Mouse (Mus musculus) testis, postnatal 10 days (tissue): ENCODE measurements around the gene Ksr2.
"Not testable (repeated sequence)": the region's sequence is repeated elsewhere in the genome, so short reads cannot be mapped to it uniquely, and the experiment has no call there.

Experiments used
- DNase-seq: peaks from one replicate; pipeline ENCODE4 v3.0.0; 2021; ENCODE audit warnings: low spot score

The Ksr2 gene

GRCm38 (mm10) chr5:117408216-117408615 lies 5.6 kb upstream of the Ksr2 start:
- no peak for DNase-seq

DNA sequence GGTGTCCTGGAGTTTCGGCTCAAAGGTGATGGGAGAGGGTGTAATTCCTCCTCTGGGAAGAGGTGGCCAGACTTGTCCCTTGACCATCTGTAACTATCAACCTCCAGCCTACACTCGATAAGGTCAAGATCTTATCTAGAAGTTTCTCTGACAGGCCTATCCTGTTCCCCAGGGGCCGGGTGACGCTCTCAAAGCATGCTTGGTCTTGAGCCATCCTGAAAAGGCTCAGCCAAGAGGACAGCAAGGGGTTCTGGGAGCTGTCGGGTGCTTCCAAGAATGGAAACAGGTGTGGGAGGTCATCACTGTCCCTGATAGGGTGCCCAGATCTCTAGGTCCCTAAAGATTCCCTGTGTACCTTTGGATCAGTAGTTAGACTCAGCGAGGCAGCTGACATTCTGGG lies 4.4 kb upstream of the Ksr2 start:
- DNase-seq = no peak

GRCm38 (mm10) chr5:117414611-117415010 lies 811 bp downstream of the Ksr2 start:
- no peak for DNase-seq

DNA sequence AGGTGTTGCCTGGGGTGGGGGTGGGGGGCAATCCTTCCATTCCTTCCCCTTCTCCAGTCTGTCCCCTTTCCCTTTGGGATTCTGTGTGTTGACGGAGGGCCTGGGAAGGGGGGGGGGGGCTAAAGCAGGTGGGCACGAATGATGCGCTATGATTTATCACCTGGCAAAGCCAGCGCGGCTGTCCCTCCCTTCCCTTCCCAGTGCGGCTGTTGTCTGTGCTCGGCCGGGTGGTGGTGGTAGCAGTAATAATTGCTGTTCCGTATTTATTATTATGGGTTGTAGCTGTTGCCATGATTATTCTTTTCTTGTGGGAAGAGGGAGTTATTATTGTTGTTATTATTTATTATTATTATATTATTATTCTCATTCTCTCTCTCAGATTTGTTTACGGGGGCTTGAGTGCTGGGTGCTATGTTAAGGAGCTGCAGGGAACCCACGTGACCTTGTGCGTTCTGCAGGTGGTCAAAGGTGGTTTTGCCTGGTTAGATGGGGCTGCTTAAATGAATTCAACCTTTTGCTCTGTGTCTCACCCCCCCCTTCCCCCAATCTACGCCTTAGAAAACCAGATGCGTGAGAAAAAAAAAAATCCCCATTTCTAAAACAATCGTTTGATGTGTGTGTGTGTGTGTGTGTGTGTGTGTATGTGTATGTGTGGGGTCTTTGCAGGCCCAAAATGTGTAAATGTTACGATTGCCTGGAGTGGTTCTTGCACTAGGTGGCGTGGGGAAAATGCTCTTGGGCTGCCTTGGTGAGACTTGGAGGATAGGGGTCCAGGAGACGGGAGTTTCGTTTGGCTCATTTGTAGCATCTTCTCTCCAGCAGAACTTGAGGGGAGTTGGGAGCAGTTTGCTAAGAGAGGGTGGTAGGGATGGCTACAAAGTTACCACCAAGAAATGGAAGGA lies 1.5 kb downstream of the Ksr2 start:
- no peak for DNase-seq

- no peak for DNase-seq
Measured at GRCm38 (mm10) chr5:117417442-117417841, 3.6 kb downstream of the Ksr2 start.

DNA sequence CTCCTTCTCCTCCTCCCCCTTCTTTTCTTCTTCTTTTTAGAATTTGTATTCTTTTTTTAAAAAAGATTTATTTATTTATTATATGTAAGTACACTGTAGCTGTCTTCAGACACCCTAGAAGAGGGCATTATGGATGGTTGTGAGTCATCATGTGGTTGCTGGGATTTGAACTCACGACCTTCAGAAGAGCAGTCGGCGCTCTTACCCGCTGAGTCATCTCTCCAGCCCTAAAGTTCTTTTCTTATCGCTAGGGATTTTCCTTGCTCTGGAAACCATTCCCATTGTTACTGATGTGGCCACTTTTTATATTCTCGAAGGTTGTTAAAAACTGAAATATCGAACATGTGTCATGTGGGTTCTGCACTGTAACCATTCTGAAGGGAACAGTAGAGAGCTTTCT lies 19.7 kb downstream of the Ksr2 start:
- not testable (repeated sequence) for DNase-seq

DNA sequence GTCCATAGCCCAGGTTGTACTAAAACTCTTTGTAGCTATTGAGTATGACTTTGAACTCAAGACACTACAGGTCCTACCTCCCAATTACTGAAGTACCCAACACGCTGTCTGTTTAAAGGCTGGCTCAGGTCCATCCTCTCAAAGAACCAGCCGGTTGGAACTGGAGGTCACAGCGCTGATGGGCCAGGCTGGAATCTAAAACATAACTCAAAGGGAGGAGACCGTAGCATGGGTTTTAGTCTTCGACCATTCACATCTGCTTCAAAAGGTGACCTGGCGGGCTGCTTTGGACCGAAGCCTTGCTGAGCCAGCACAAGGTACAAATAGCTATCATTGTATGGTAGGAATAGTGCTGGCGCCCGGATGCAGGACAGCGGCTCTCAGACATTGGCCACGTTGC lies 26.5 kb downstream of the Ksr2 start:
- DNase-seq = no peak

GRCm38 (mm10) chr5:117441242-117441842 lies 27.5 kb downstream of the Ksr2 start:
- DNase-seq = no peak

DNA sequence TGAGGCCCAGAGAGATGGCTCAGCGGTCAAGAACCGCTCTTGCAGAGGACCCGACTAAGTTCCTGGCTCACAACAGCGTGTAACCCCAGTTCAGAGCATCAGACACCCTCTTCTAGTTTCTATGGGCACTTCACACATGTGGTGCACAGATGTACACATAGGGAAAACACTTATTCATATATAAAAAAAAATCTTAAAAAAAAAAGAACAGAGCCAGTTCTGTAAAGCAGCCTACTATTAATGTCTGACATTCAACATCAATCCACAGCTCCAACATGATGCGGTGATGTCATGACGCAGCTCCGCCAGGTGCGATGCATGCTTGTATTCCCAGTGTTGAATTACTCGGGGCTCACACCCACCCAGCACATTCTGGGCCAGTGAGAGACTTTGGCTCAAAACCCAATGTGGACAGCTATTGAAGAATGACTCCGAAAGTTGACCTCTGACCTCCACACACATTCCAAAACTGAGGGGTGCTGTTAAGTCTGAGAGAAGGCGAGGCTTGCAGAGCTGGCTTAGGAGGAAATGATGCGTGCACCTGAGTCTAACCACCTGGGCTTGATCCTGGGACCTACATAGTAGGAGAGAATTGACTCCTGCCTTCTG lies 28.5 kb downstream of the Ksr2 start:
- DNase-seq = no peak

DNA sequence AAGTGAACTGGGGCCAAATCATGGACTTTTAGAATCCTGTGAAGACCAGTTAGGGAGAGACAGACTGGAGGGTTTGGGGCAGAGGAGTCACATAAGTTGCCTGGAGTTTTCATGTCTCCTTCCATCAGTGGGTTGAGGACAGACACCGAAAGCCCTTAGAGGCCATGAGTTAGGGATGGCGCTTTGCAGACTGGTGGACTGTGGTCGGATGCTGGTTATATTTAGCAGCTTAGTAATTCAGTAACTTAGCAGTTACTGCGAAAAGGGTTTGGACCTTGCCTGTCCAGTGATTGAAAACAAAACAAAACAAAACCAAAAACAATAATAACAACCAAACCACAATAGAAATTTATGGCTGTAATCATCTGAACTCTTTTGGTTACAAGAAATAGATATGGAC lies 29.3 kb downstream of the Ksr2 start:
- DNase-seq = no peak

GRCm38 (mm10) chr5:117443902-117444301 lies 30.1 kb downstream of the Ksr2 start:
- DNase-seq = no peak

GRCm38 (mm10) chr5:117447698-117448097 lies 33.9 kb downstream of the Ksr2 start:
- DNase-seq = no peak

DNA sequence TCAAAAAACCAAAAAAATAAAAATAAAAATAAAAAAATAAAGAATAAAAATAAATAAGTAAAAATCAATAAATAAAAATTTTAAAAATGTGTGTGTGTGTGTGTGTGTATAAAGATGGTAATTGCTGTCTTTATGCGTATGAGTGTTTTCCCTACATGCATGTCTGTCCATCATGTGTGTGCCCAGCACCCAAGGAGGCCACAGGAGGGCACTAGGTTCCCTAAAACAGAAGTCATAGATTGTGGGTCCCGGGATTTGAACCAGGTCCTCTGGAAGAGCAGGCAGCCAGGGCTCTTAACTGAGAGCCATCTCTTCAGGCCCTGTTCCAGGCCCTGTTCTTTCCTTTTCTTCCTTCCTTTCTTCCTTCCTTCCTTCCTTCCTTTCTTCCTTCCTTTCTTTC lies 38.2 kb downstream of the Ksr2 start:
- no peak for DNase-seq

- no peak for DNase-seq
Measured at GRCm38 (mm10) chr5:117455546-117455945, 41.7 kb downstream of the Ksr2 start.

- DNase-seq = no peak
Measured at GRCm38 (mm10) chr5:117457121-117457520, 43.3 kb downstream of the Ksr2 start.

DNA sequence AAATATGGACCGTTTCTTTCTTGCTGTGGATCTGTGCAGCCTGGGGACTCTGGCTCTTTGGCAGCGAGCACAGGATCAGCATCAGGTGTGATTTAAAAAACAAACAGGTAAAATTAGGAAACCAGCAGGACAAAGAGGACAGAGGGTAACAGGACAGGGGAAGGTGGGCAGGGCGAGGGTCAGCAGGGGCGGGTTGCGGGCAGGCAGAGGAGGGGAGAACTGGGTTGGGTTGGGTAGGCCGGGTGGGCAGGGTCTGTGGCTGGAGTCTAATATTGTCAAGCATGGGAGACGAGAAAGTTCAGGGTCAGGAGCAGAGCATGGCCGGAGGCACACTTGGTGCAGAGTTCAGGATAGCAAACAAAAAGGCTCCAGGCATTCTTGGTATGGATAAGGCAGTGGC lies 43.8 kb downstream of the Ksr2 start:
- no peak for DNase-seq

DNA sequence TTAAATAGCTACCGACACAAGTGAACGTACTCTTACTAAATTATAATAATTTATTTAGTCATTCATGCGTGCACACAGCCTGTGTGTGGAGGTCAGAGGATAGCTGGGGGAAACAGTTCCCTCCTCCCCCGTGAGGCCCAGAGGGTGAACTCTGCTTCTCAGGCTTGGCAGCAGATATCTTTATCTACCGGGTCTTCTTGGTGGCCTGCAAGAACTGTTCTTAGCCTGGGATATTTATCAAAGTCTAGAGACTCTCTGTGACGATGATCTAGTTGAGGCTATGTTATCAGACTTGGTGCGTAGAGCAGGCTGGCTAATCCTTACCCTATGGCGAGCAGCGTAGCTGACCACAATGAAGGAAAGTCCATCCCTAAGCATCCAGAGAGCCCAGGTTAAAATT lies 45.1 kb downstream of the Ksr2 start:
- no peak for DNase-seq

DNA sequence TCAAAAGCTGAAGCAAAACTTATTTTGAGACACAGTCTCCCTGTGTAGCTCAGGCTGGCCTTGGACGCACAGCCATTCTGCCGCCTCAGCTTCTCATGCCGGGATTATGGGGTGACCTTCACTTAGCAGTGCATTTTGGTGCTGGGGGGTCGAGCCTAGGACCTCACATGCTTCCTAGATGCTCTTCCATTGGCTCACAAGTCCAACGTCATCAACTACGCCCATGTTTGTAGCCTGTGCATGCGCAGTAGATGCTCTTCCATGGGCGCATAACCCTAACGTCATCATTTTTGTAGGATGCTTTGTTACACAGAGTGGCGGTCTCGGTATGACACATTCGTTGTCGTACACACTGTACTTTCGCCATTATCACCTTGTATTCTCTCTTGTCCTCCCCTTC lies 46.5 kb downstream of the Ksr2 start:
- DNase-seq = no peak

DNA sequence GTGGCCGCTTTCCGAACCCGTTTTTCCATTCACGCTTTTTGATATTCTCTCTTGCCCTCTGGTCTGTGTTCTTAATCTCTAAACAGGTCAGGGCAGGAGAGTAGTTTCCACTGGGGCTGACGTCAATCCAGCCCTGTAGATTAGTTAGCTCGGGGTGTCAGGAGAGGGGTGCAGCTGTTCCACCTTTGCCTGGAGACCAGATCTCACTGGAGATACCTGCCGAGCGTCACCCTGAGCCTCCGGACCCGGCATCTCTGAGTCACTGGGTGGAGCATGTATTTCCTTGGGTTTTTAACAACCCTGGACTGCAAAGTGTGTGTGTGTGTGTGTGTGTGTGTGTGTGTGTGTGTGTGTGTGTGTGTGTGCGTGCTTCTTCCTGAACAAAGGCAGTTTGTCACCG lies 53.3 kb downstream of the Ksr2 start:
- DNase-seq = no peak

DNA sequence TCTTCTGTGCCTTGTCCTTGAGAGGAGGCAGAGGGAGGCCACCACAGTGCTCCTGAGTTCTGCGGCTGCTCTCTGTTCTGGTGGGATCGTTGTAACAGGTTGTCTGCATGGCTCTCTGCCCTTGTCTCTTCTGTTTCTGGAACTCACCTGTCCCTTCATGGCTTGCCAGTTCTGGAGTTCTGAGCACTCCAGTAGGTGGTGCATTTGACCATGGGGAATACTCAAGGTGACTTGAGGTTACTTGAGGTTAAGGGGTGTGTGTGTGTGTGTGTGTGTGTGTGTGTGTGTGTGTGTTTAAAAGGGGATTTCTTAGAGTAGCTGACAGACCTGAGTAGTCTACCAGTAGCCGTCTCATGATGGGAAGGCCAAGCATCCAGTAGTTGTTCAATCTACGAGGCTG lies 55.2 kb downstream of the Ksr2 start:
- no peak for DNase-seq

- DNase-seq = no peak
Measured at GRCm38 (mm10) chr5:117469572-117469971, 55.8 kb downstream of the Ksr2 start.

DNA sequence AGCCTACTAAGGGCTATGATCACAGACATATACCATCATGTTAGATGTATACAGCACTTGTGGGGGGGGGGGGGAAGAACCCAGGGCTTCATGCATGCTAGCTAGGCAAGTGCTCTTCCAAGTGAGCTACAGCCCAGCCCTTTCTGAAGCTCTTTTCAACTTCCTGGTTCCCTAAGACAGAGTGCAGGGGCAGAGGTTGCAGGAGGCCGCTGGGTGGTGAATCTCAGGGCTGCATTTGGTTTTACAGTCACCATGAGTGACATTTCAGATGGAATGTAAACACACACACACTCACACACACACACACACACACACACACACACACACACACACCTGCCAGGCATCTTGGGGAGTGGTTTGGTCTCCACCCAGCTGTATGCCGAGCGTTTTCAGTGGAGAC lies 67.4 kb downstream of the Ksr2 start:
- DNase-seq = no peak

- DNase-seq = no peak
Measured at GRCm38 (mm10) chr5:117481586-117481985, 67.8 kb downstream of the Ksr2 start.
